Mouse (Mus musculus): Measurements from ENCODE around the gene Macrod2.

The Macrod2 gene

GRCm38 (mm10) chr2:140790363-140790762, 395.3 kb downstream of the Macrod2 start:
- in situ Hi-C loops (cut with MboI, MseI), result no loop called here

- in situ Hi-C loops (cut with MboI, MseI), result no loop called here
These were observed 398.9 kb downstream of the Macrod2 start for GRCm38 (mm10) chr2:140793886-140794608.

- in situ Hi-C loops (cut with MboI, MseI), result no loop called here
These were observed 416.6 kb downstream of the Macrod2 start for GRCm38 (mm10) chr2:140811693-140812092.

- in situ Hi-C loops (cut with MboI, MseI), result no loop called here
These were observed 424.4 kb downstream of the Macrod2 start for GRCm38 (mm10) chr2:140819391-140820120.

GRCm38 (mm10) chr2:140822378-140822777, 427.3 kb downstream of the Macrod2 start:
- in situ Hi-C loops (cut with MboI, MseI), result no loop called here

GRCm38 (mm10) chr2:140826241-140826640, 431.1 kb downstream of the Macrod2 start:
- in situ Hi-C loops (cut with MboI, MseI), result no loop called here

- in situ Hi-C loops (cut with MboI, MseI), result no loop called here
These were observed 433.8 kb downstream of the Macrod2 start for GRCm38 (mm10) chr2:140828859-140829258.

GRCm38 (mm10) chr2:140830086-140830485, 435.0 kb downstream of the Macrod2 start:
- in situ Hi-C loops (cut with MboI, MseI), result no loop called here

- in situ Hi-C loops (cut with MboI, MseI), result no loop called here
These were observed 444.3 kb downstream of the Macrod2 start for GRCm38 (mm10) chr2:140839371-140839770.

GRCm38 (mm10) chr2:140839880-140840279, 444.8 kb downstream of the Macrod2 start:
- in situ Hi-C loops (cut with MboI, MseI), result no loop called here

- in situ Hi-C loops (cut with MboI, MseI), result no loop called here
These were observed 448.9 kb downstream of the Macrod2 start for GRCm38 (mm10) chr2:140844030-140844429.

- in situ Hi-C loops (cut with MboI, MseI), result no loop called here
These were observed 452.8 kb downstream of the Macrod2 start for GRCm38 (mm10) chr2:140847817-140848428.

- in situ Hi-C loops (cut with MboI, MseI), result no loop called here
These were observed 458.4 kb downstream of the Macrod2 start for GRCm38 (mm10) chr2:140853538-140853937.

- in situ Hi-C loops (cut with MboI, MseI), result no loop called here
These were observed 466.2 kb downstream of the Macrod2 start for GRCm38 (mm10) chr2:140861356-140861755.

- in situ Hi-C loops (cut with MboI, MseI), result no loop called here
These were observed 467.6 kb downstream of the Macrod2 start for GRCm38 (mm10) chr2:140862736-140863135.

GRCm38 (mm10) chr2:140865636-140866035, 470.5 kb downstream of the Macrod2 start:
- in situ Hi-C loops (cut with MboI, MseI), result no loop called here

GRCm38 (mm10) chr2:140867116-140867515, 472.0 kb downstream of the Macrod2 start:
- in situ Hi-C loops (cut with MboI, MseI), result no loop called here

GRCm38 (mm10) chr2:140885176-140885575, 490.1 kb downstream of the Macrod2 start:
- in situ Hi-C loops (cut with MboI, MseI), result loop anchor here in 1 of 2 experiments (10.0 kb wide), 1 partner anchor 120 kb away; no protein-coding TSS in a partner anchor

- in situ Hi-C loops (cut with MboI, MseI), result loop anchor here in 1 of 2 experiments (10.0 kb wide), 1 partner anchor 694 kb away; no protein-coding TSS in a partner anchor
These were observed 495.6 kb downstream of the Macrod2 start for GRCm38 (mm10) chr2:140890683-140891082.

GRCm38 (mm10) chr2:140896396-140897082, 501.4 kb downstream of the Macrod2 start:
- in situ Hi-C loops (cut with MboI, MseI), result loop anchor here in 1 of 2 experiments (10.0 kb wide), 1 partner anchor 688 kb away; no protein-coding TSS in a partner anchor

- in situ Hi-C loops (cut with MboI, MseI), result loop anchor here in 1 of 2 experiments (10.0 kb wide), 1 partner anchor 686 kb away; no protein-coding TSS in a partner anchor
These were observed 503.4 kb downstream of the Macrod2 start for GRCm38 (mm10) chr2:140898408-140898985.
